21 mouse cellular contexts compared by ENCODE assay signal in genomic region chr5:146860222-146860998, GRCm38 (mm10). TPM values are rescaled to one million over a fixed set of nuclear protein-coding genes. Genes with fewer than 3 reads are reported as not detected.
DNase-seq lines count a peak whose midpoint lies in the region; ATAC-seq and TF ChIP-seq lines count a peak whose summit lies in the region.
"Had no signal": no experiment of that assay in that cellular context is flagged by ENCODE, and none has a peak within 500 bp of the region (broad histone marks: within the 10 kb centered on the region; RNA-seq: fewer than 3 reads in every experiment).

No protein-coding gene starts in this region.

- intact Hi-C loops in gastrocnemius, postnatal 14 days (cut with DNase I; ENCODE audit: low total_unique reads) = no loop called here

- H3K27ac ChIP-seq in intestine, postnatal 0 days (ENCODE audit: low read depth, low read length) = no peak overlapping the region
- H3K27ac ChIP-seq: embryonic facial prominence, embryonic 10.5 days; forebrain, embryonic 13.5 days; heart, embryonic 13.5 days; hindbrain, embryonic 10.5 days; macrophage; midbrain, embryonic 13.5 days; neural tube, embryonic 15.5 days had no signal

- H3K4me2 ChIP-seq in intestine, postnatal 0 days (replicated peaks; ENCODE audit: low read depth) = no peak overlapping the region
- H3K4me2 ChIP-seq: forebrain, embryonic 13.5 days; heart, embryonic 13.5 days; kidney, embryonic 15.5 days; midbrain, embryonic 13.5 days; neural tube, embryonic 15.5 days had no signal

- H3K4me1 ChIP-seq in intestine, postnatal 0 days (replicated peaks; ENCODE audit: control insufficient read depth, insufficient read depth, low read length) = no peaks in the 10 kb centered on the region
- H3K4me1 ChIP-seq: forebrain, embryonic 13.5 days; midbrain, embryonic 13.5 days; neural tube, embryonic 15.5 days had no signal

- no peaks in the 10 kb centered on the region for H3K27me3 ChIP-seq in intestine, postnatal 0 days (replicated peaks; ENCODE audit: control insufficient read depth, insufficient read depth, low read length)
- H3K27me3 ChIP-seq: forebrain, embryonic 13.5 days; heart, embryonic 13.5 days; kidney, embryonic 15.5 days; midbrain, embryonic 13.5 days; neural tube, embryonic 15.5 days had no signal

- H3K4me3 ChIP-seq in intestine, postnatal 0 days (ENCODE audit: low read depth, low read length) = no peak overlapping the region
- H3K4me3 ChIP-seq: embryonic facial prominence, embryonic 10.5 days; forebrain, embryonic 13.5 days; heart, embryonic 13.5 days; hindbrain, embryonic 10.5 days; kidney, embryonic 15.5 days; midbrain, embryonic 13.5 days; myocyte; neural tube, embryonic 15.5 days had no signal

- TF ChIP-seq CTCF in intestine, postnatal 0 days (IDR thresholded peaks at IDR 0.05; ENCODE audit: low read depth) = no peak

- no peak for ATAC-seq in intestine, postnatal 0 days
- ATAC-seq: forebrain, embryonic 13.5 days; midbrain, embryonic 13.5 days had no signal

- WGBS in intestine, postnatal 0 days = 71% methylated on average over 18 of the region's 18 CpGs

- H3K36me3 ChIP-seq in intestine, postnatal 0 days (ENCODE audit: control insufficient read depth, insufficient read depth) = no peaks in the 10 kb centered on the region
- H3K36me3 ChIP-seq: embryonic facial prominence, embryonic 10.5 days; heart, embryonic 13.5 days; hindbrain, embryonic 10.5 days; kidney, embryonic 15.5 days; midbrain, embryonic 13.5 days; neural tube, embryonic 15.5 days had no signal

- DNase-seq in gastrocnemius, postnatal 14 days = peak; percentile 12
- DNase-seq in gastrocnemius, adult 18-20 months (ENCODE audit: low spot score) = no peak
- DNase-seq in ovary, postnatal 36 days (ENCODE audit: low spot score) = peak; percentile 13
- no peak for DNase-seq in ovary, adult 18-20 months (ENCODE audit: low spot score)
- DNase-seq in induced T-regulatory cell, adult 2 months (ENCODE audit: low read depth) = peak; percentile 67
- DNase-seq in spleen, postnatal 10 days (ENCODE audit: low spot score in 2 of 2) = no peak
- DNase-seq: cerebellum, postnatal 25 days; heart, adult 11 months; retina, postnatal 1 day; right cerebral cortex, postnatal 4 days; thymus, adult 2 months had no signal

- no peak overlapping the region for H3K9ac ChIP-seq in intestine, postnatal 0 days (ENCODE audit: low read depth, low read length)
- H3K9ac ChIP-seq: forebrain, embryonic 13.5 days; heart, embryonic 13.5 days; kidney, embryonic 15.5 days; midbrain, embryonic 13.5 days; neural tube, embryonic 15.5 days had no signal

- H3K9me3 ChIP-seq in intestine, postnatal 0 days (ENCODE audit: control insufficient read depth) = no peaks in the 10 kb centered on the region
- H3K9me3 ChIP-seq: embryonic facial prominence, embryonic 10.5 days; heart, embryonic 13.5 days; kidney, embryonic 15.5 days; midbrain, embryonic 13.5 days; neural tube, embryonic 15.5 days had no signal

RNA-seq across cellular contexts. Expression of gene Rasl11a, which starts 15.5 kb away (rescaled TPM):
- 1 to 10 TPM; 3.0 to 3.4 TPM for total RNA-seq in gastrocnemius, postnatal 14 days (2021)
- total RNA-seq in gastrocnemius, adult 18-20 months (2021) = 1 to 10 TPM; 1.7 to 1.8 TPM
- polyA plus RNA-seq in intestine, postnatal 0 days (2015; fragmentation: Nextera tagmentation; extraction: Ambion mirVana) = 17.6 TPM in 2 replicates
- polyA plus RNA-seq: macrophage had no signal

RNA-seq across cellular contexts. Expression of gene Rpl21, which starts 27.7 kb away (rescaled TPM):
- total RNA-seq in gastrocnemius, postnatal 14 days (2021) = 100 to 1,000 TPM; 184 to 212 TPM
- 100 to 1,000 TPM; 133 to 155 TPM for total RNA-seq in gastrocnemius, adult 18-20 months (2021)
- polyA plus RNA-seq in intestine, postnatal 0 days (2015; fragmentation: Nextera tagmentation; extraction: Ambion mirVana) = 426 and 430 TPM in 2 replicates

Comparison
In these comparisons a context has a peak if more than half of its experiments do, and no peak if none do; other contexts are left out.
1. DNase-seq: peak in gastrocnemius, postnatal 14 days (single experiment), ovary, postnatal 36 days (single experiment) and induced T-regulatory cell, adult 2 months (single experiment); none in gastrocnemius, adult 18-20 months (single experiment), ovary, adult 18-20 months (single experiment) and spleen, postnatal 10 days (0 of 2).